Comparison of ENCODE assay signal across 7 mouse cellular contexts in genomic region chr17:28080817-28081165, GRCm38 (mm10). TPM values are rescaled to one million over a fixed set of nuclear protein-coding genes. Genes with fewer than 3 reads are reported as not detected.
A peak's percentile ranks its signal among the peaks of the same experiment; 100 is the strongest.
DNase-seq lines count a peak whose midpoint lies in the region; ATAC-seq and TF ChIP-seq lines count a peak whose summit lies in the region.

No protein-coding gene starts in this region.

- H3K27me3 ChIP-seq in lung, embryonic 14.5 days (ENCODE audit: insufficient read depth, low read length), result no peaks in the 10 kb centered on the region
- peaks cover 30% of the 10 kb centered on the region for H3K27me3 ChIP-seq in forebrain, embryonic 13.5 days
- peaks cover 21% of the 10 kb centered on the region for H3K27me3 ChIP-seq in limb, embryonic 10.5 days (ENCODE audit: low read depth, poor library complexity, severe bottlenecking)
- H3K27me3 ChIP-seq in neural tube, embryonic 13.5 days, result no peaks in the 10 kb centered on the region; the same call in 1 of the 2 replicates

- no peaks in the 10 kb centered on the region for H3K9me3 ChIP-seq in lung, embryonic 14.5 days (ENCODE audit: low read depth, low read length)
- H3K9me3 ChIP-seq in forebrain, embryonic 13.5 days (replicated peaks), result no peaks in the 10 kb centered on the region
- H3K9me3 ChIP-seq in limb, embryonic 10.5 days (replicated peaks), result no peaks in the 10 kb centered on the region
- H3K9me3 ChIP-seq in neural tube, embryonic 13.5 days, result no peaks in the 10 kb centered on the region

- no peak for TF ChIP-seq CTCF in lung, embryonic 14.5 days (IDR thresholded peaks at IDR 0.05; ENCODE audit: low read depth)

- H3K4me3 ChIP-seq in lung, embryonic 14.5 days (ENCODE audit: low read depth, low read length), result peak overlapping the region; percentile 64
- H3K4me3 ChIP-seq in forebrain, embryonic 13.5 days, result peak overlapping the region; percentile 54
- H3K4me3 ChIP-seq in limb, embryonic 10.5 days, result peak overlapping the region; percentile 70
- H3K4me3 ChIP-seq in neural tube, embryonic 13.5 days, result peak overlapping the region; percentile 62

- ATAC-seq in lung, embryonic 14.5 days (ENCODE audit: insufficient read depth), result peak; percentile 22
- ATAC-seq in forebrain, embryonic 13.5 days, result no peak
- ATAC-seq in neural tube, embryonic 13.5 days (ENCODE audit: low read depth), result peak; percentile 63
- ATAC-seq in megakaryocyte progenitor cell, adult 5-6 weeks (replicated peaks; ENCODE audit: poor library complexity), result no peak

- peak overlapping the region; percentile 100 for H3K4me2 ChIP-seq in lung, embryonic 14.5 days
- peak overlapping the region; percentile 97 for H3K4me2 ChIP-seq in forebrain, embryonic 13.5 days
- peak overlapping the region; percentile 99 for H3K4me2 ChIP-seq in neural tube, embryonic 13.5 days

- WGBS in lung, embryonic 14.5 days, result 12% methylated on average over 9 of the region's 9 CpGs
- 9% methylated on average over 9 of the region's 9 CpGs for WGBS in forebrain, embryonic 13.5 days
- WGBS in limb, embryonic 10.5 days, result 16% methylated on average over 9 of the region's 9 CpGs
- WGBS in neural tube, embryonic 13.5 days, result 11% methylated on average over 9 of the region's 9 CpGs

- DNase-seq in lung, embryonic 14.5 days, result no peak
- DNase-seq in lung, postnatal 10 days, result no peak
- no peak for DNase-seq in limb, embryonic 10.5 days (ENCODE audit: low spot score)
- DNase-seq in ovary, postnatal 36 days (ENCODE audit: low spot score), result no peak

- H3K4me1 ChIP-seq in lung, embryonic 14.5 days (ENCODE audit: insufficient read depth), result no peaks in the 10 kb centered on the region
- peaks cover 15% of the 10 kb centered on the region for H3K4me1 ChIP-seq in forebrain, embryonic 13.5 days
- peaks cover 49% of the 10 kb centered on the region for H3K4me1 ChIP-seq in limb, embryonic 10.5 days
- H3K4me1 ChIP-seq in neural tube, embryonic 13.5 days (replicated peaks), result peaks cover 14% of the 10 kb centered on the region

- no peak overlapping the region for H3K9ac ChIP-seq in lung, embryonic 14.5 days
- no peak overlapping the region for H3K9ac ChIP-seq in forebrain, embryonic 13.5 days
- no peak overlapping the region for H3K9ac ChIP-seq in neural tube, embryonic 13.5 days

- no peak overlapping the region for H3K27ac ChIP-seq in lung, embryonic 14.5 days (ENCODE audit: low read depth)
- no peak overlapping the region for H3K27ac ChIP-seq in forebrain, embryonic 13.5 days
- H3K27ac ChIP-seq in limb, embryonic 10.5 days, result peak overlapping the region; percentile 79
- H3K27ac ChIP-seq in neural tube, embryonic 13.5 days (replicated peaks), result no peak overlapping the region

- no peaks in the 10 kb centered on the region for H3K36me3 ChIP-seq in lung, embryonic 14.5 days (ENCODE audit: insufficient read depth)
- H3K36me3 ChIP-seq in forebrain, embryonic 13.5 days (ENCODE audit: poor library complexity, severe bottlenecking), result no peaks in the 10 kb centered on the region
- no peaks in the 10 kb centered on the region for H3K36me3 ChIP-seq in limb, embryonic 10.5 days
- H3K36me3 ChIP-seq in neural tube, embryonic 13.5 days, result no peaks in the 10 kb centered on the region

RNA-seq across cellular contexts. Expression of gene Tcp11, which starts 0.4 kb away (rescaled TPM):
- 1.6 and 2.0 TPM in 2 replicates for polyA plus RNA-seq in lung, embryonic 14.5 days (2014; fragmentation: Nextera tagmentation; extraction: Ambion mirVana)
- 1.4 TPM in 2 replicates for polyA plus RNA-seq in forebrain, embryonic 13.5 days (2015; fragmentation: Nextera tagmentation; extraction: Ambion mirVana)
- polyA plus RNA-seq in limb, embryonic 10.5 days (2016; fragmentation: Nextera tagmentation; extraction: Ambion mirVana), result 0.97 and 1.1 TPM in 2 replicates
- 1.5 and 2.5 TPM in 2 replicates for polyA plus RNA-seq in neural tube, embryonic 13.5 days (2015; fragmentation: Nextera tagmentation; extraction: Ambion mirVana)
- total RNA-seq in megakaryocyte progenitor cell, adult 5-6 weeks (2015), result 0.67 and 1.4 TPM in 2 replicates
- 2.4 and 2.5 TPM in 2 replicates for total RNA-seq in megakaryocyte progenitor cell, adult 5-6 weeks (2017)

Comparison
In these comparisons a context has a peak if more than half of its experiments do, and no peak if none do; other contexts are left out.
1. ATAC-seq: peak in lung, embryonic 14.5 days (single experiment) and neural tube, embryonic 13.5 days (single experiment); none in forebrain, embryonic 13.5 days (single experiment) and megakaryocyte progenitor cell, adult 5-6 weeks (single experiment).
2. Peak in every context shown above with its lines, with median percentiles within 50 percentile points of each other: H3K4me2 ChIP-seq and H3K4me3 ChIP-seq.